Mouse (Mus musculus) small intestine, adult 2 months (tissue): Measurements from ENCODE around the gene Sik3.

Source experiments
- CTCF ChIP-seq: fragments of 200-500 bp; IDR thresholded peaks from 2 replicates; pipeline ENCODE4 v1.5.1; 2012; ENCODE audit warnings: low read depth, mild to moderate bottlenecking, control low read depth, inconsistent platforms, low read length, moderate library complexity, mixed read lengths; ENCODE audit not compliant: insufficient replicate concordance, insufficient read length; ENCODE audit errors: extremely low read depth
- POLR2A ChIP-seq: fragments of 200-500 bp; IDR thresholded peaks from 2 replicates; pipeline ENCODE4 v1.6.1; 2012; ENCODE audit warnings: low read depth, mild to moderate bottlenecking, control low read depth, inconsistent platforms, low read length, moderate library complexity

DNA sequence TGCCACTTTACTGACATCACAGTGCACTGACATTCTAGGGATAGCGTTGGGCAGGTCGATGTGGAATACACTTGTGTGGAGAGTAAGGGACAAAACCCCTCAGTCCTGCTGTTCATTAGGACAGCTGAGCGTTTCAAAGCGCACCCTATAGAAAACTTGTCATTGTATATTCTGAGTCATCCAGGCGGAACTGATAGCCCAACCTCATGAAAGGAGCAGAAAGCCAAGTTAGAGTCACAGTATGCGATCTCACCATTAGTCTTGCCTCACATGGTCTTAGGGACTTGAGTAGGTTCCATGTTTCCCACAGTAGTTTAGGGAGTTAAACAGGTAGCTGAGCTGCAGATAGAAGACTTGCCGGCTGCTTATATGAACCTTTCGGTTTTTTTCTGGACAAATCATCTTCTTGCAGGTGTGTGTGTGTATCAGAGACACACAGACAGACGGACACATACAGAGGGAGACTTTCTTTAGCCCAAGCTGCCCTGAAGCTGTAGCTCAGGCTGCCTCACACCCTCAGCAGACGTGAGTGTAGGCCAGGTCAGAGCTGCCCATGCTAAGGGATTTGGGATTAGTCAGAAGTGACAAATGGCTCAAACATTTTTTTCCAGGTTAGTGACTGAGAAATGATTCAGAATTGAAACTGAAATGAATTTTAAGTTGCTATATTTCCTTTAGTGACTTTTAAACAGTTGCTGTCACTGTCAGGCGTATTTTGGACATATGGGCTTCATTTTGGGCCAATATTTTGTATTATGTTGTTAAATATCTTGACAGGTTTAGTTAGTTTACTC is 34.3 kb downstream of the Sik3 start:
- TF ChIP-seq CTCF (no peak), POLR2A (no peak)
